Mouse (Mus musculus): ENCODE results near the gene Lmo1.
"Not testable (repeated sequence)": the region's sequence is repeated elsewhere in the genome, so short reads cannot be mapped to it uniquely, and the experiment has no call there.

Gene Lmo1

DNA sequence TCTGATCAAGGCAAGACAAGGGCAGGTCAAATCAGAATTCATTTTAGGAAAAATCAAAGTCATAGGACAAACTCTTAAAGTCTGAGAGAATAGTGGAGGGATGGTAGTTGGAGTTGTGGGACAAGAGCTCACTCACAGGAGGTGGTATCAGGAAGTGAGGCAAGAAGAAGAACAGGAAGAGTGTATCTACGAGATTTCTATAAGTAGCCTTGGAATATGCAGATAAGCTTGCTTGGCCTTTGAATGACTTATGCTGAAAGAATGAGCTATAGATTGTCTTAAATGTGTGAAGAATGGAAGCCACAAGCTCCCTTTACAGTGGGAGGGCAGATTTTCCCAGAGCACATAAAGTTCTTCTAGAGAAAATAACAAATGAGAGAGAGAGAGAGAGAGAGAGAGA, 70.1 kb downstream of the Lmo1 start:
- DNase-seq (ENCODE audit: low read depth, low spot score), result no peak
- Histone ChIP-seq H3K27me3 (ENCODE audit: control insufficient read depth, insufficient read depth, low read length, poor library complexity, severe bottlenecking) (no peaks in the 10 kb centered on the region), H3K36me3 (ENCODE audit: control insufficient read depth, insufficient read depth, low read length, poor library complexity, severe bottlenecking) (no peaks in the 10 kb centered on the region)

DNA sequence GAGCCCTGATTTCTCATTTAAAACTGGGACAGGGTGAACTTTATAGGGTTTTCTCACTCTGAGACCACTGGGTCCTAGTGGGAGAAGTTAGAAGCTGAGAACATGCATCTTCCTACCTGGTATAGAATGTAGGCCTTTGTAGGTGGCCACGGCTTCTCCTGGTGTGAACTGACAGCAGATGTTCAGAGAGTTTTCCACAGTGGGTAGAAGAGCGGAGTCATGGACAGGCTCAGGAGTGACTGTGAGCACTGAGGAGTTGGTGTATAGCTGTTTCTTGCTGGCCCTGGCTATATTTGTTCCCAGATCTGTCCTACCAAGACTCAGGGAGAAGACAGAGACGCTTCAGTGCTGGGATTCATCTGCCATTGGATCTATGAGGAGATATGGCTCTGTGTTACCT, 73.8 kb downstream of the Lmo1 start:
- DNase-seq (ENCODE audit: low read depth, low spot score), result no peak
- no peaks in the 10 kb centered on the region for H3K36me3 ChIP-seq (ENCODE audit: control insufficient read depth, insufficient read depth, low read length, poor library complexity, severe bottlenecking)

DNA sequence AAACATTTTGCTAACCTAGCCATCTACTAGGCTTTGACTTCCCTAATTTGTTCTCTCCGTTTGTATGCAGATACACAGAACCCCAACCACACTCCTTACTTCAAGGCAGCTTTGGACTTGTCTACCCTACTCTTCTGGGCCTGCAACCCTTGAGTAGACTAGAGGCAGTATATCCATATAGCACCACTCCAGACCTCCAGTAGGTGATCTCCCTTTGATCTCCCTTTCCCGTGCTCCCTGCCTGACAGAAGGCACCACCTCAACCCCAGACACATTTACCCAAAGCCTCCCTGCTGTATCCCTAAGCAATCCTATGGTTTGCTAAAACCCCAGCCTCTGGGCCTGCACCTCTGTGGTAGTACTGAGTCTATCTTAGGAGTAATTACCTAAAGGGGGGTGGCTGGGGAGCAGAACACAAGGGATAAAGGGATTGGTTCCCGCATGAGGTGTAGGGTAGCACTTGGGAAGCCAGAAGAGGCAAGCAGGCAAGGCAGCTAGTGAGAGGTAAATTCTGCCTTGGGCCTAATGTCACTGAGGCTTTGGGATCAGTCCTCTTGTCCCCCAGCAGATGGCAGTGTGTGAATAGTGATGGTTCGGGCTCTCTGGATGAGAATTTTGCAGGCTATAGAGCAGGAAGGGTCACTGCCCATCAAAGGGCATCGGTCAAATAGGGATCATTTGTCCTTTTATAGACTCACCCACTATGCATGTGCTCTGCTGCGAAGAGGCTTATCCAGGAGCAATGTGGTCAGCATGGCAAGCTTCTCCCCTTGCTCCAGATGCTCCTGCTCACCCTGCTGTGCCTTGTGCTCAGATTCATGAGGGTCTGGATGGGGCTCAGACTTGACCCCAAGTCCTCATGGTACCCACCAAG, 76.6 kb downstream of the Lmo1 start:
- DNase-seq (ENCODE audit: low read depth, low spot score), result peak; percentile 1
- no peaks in the 10 kb centered on the region for H3K36me3 ChIP-seq (ENCODE audit: control insufficient read depth, insufficient read depth, low read length, poor library complexity, severe bottlenecking)
- H3K27me3 ChIP-seq (ENCODE audit: control insufficient read depth, insufficient read depth, low read length, poor library complexity, severe bottlenecking), result no peaks in the 10 kb centered on the region

More for the DNA sequence above, 73.8 kb downstream of the Lmo1 start:
- H3K27me3 ChIP-seq (ENCODE audit: control insufficient read depth, insufficient read depth, low read length, poor library complexity, severe bottlenecking), result no peaks in the 10 kb centered on the region

DNA sequence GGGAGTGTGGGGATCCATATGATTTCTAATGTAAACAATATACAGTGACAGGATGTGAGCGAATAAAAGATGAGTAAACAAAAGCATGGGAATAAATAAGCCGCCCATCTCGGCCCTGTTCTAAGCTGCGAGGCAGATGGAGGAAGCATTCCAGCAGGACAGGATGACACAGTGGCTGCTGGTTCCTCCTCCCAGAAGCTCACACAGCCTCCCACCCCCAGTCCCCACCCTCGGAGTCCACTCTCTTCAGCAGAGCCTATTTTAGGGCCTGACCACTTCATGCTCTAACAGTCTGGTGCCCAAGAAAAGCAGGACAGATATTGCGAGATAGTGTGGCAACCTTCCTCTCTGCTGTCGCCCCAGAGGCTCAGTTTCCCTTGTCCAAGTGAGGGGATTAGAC, 77.8 kb downstream of the Lmo1 start:
- Histone ChIP-seq H3K36me3 (ENCODE audit: control insufficient read depth, insufficient read depth, low read length, poor library complexity, severe bottlenecking) (no peaks in the 10 kb centered on the region), H3K27me3 (ENCODE audit: control insufficient read depth, insufficient read depth, low read length, poor library complexity, severe bottlenecking) (no peaks in the 10 kb centered on the region)
- no peak for DNase-seq (ENCODE audit: low read depth, low spot score)

DNA sequence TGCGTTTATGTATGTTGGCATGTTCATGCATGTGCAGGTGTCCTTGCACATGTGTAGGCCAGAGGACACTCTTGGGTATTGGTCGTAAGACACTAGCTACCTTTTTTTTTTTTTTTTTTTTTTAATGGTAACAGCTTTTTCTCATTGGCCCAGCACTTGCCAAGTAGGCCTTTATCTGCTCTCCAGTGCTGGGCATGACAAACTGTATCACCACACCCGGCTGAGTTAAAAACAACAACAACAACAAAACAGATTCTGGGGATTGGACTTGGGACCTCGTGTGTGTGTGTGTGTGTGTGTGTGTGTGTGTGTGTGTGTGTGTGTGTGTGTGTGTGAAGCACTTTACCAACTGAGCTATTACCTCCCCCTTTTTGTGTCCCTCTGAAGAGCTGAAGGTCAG, 78.4 kb downstream of the Lmo1 start:
- no peaks in the 10 kb centered on the region for H3K27me3 ChIP-seq (ENCODE audit: control insufficient read depth, insufficient read depth, low read length, poor library complexity, severe bottlenecking)
- DNase-seq (ENCODE audit: low read depth, low spot score), result no peak
- H3K36me3 ChIP-seq (ENCODE audit: control insufficient read depth, insufficient read depth, low read length, poor library complexity, severe bottlenecking), result no peaks in the 10 kb centered on the region

DNA sequence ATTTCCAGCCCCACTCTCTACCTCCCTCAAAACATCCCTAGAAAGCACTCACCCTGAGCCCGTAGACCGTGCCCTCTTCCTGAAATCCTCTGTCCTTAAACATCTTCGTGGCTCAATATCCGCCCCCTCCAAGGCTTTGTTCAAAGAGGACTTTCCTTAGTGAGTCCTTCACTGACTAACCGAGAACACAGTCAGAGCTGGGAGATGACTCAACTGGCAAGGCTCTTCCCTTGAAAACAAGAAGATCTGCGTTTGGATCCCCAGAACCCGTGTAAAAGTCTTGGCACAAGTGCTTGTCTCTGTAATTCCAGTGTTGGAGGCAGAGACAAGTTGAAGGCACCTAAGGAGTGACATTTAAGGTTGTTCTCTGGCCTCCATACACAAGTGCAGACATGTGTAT, 80.7 kb downstream of the Lmo1 start:
- no peak for DNase-seq (ENCODE audit: low read depth, low spot score)
- Histone ChIP-seq H3K36me3 (ENCODE audit: control insufficient read depth, insufficient read depth, low read length, poor library complexity, severe bottlenecking) (no peaks in the 10 kb centered on the region), H3K27me3 (ENCODE audit: control insufficient read depth, insufficient read depth, low read length, poor library complexity, severe bottlenecking) (no peaks in the 10 kb centered on the region)

DNA sequence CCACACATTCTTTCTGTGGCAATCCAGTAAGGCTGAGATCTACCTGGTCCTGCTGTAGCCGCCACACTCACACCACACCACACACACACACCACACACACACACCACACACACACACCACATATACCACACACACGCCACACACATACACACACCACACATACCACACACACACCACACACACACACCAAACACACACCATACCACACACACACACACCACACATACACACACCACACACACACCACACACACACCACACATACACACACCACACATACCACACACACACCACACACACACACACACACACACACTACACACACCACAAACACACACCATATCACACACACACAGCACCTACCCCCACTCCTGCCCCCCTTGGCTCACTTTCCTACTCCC, 83.7 kb downstream of the Lmo1 start:
- H3K36me3 ChIP-seq (ENCODE audit: control insufficient read depth, insufficient read depth, low read length, poor library complexity, severe bottlenecking); DNase-seq (ENCODE audit: low read depth, low spot score); H3K27me3 ChIP-seq (ENCODE audit: control insufficient read depth, insufficient read depth, low read length, poor library complexity, severe bottlenecking): not testable (repeated sequence)
